Mouse (Mus musculus): ENCODE measurements at regions not wholly inside any gene's neighbourhood (a gene's known extent, or its start where the extent isn't known, plus 50 kb on each side); places are given as distances from the start of the nearest gene placed in this dataset.
A peak's percentile ranks its signal among the peaks of the same experiment; 100 is the strongest.

DNA sequence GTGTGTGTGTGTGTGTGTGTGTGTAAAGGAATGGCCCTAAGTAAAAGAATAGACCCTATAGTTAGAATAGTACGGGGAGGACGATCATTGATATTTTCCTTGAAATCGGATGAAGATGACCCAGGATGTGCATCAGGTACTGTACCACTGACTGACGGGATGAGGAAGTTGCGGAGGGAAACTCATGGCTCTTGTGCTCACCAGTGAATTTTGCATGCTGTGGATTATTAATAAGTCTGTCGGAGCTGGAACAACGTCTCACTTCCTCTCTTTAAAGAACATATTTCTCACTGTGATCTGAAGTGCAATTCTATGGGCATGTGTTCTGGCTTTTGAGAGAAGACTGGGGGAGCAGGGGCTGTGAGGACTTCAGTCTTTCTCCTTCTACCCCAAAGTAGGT, 218.8 kb upstream of the Tbc1d5 start:
- no peak for DNase-seq (ENCODE audit: low spot score)

GRCm38 (mm10) chr17:51393771-51394221, 214.6 kb upstream of the Tbc1d5 start:
- no peak for DNase-seq (ENCODE audit: low spot score)

DNA sequence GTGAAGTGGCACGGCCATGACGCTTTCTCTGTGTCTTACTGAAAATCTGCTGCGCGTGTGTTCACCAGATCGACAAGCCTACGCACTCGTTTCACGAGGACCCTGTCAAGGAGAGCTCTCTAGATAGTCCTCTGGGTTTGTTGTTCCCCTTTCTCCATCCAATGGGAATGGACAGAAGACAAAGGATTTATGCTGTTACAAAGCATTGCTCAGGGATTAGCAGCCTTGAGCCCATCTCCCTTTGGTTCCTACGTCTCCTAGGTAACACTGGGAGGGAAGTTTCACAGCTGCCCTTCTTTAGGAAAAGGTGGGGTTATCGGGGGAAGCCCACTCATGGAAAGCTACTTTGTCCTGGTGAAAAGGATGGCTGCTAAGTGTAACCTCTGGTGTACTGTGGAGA, 212.7 kb upstream of the Tbc1d5 start:
- DNase-seq (ENCODE audit: low spot score) = no peak

- DNase-seq (ENCODE audit: low spot score) = no peak
Measured at GRCm38 (mm10) chr17:51382552-51382951, 203.4 kb upstream of the Tbc1d5 start.

- DNase-seq (ENCODE audit: low spot score) = no peak
Measured at GRCm38 (mm10) chr17:51371937-51372479, 192.9 kb upstream of the Tbc1d5 start.

DNA sequence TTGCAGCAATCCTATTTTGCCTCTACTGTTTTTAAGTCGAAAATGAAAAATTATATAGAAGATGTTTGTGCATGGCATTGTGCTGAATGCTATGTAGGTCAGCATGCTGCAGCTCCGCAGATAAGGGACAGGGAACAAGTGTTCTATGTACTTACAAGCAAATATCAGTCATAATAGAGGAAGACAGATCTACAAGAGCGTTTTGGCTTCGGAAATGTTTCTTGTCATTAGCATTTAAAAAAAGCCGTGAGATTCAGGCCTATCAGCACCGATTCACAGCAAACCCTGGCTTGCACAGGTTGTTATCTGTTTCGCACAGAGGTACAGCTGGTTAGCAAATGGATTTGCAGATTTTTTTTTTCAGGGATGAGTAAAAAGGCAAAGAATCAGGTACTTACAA, 191.8 kb upstream of the Tbc1d5 start:
- DNase-seq (ENCODE audit: low spot score) = no peak

GRCm38 (mm10) chr17:51370085-51370484, 190.9 kb upstream of the Tbc1d5 start:
- no peak for DNase-seq (ENCODE audit: low spot score)

DNA sequence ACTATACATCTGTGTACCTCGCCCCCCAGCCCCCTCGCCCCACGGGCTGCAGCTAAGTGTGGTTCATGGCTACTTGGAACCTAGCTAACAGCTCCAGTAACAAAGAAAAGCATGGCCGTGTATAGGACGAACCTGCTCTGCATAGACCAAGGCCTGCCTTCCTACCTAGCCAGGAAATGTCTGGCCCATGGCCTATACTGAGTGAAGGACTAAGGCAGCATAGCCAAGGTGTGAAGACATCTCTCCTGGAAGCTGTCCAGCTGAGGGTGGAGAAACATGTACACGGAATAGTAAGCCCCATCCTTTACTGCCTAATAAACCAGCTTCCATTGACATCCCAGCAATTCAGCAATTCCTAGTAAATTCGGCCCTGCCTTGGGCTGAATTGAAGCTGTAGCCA, 183.6 kb upstream of the Tbc1d5 start:
- no peak for DNase-seq (ENCODE audit: low spot score)

DNA sequence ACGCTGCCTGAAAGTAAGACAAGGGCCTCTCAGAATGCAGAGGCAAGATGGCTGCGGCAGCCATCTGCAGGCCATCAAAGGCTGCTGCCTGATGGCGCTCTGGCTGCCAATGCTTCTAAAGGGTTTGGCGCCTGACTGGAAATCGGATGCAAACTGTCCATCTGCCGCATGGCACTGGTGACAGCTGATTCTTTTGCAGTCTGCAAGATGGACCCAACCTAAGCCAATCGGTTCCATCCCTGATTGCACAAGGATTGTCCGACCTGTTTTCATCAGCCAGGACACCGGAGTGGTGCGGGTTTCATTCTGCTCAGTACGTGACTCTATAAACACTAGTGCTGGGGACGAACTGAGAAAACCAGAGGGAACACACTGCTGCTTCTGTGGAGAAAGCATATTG, 183.1 kb upstream of the Tbc1d5 start:
- no peak for DNase-seq (ENCODE audit: low spot score)

GRCm38 (mm10) chr17:51358362-51358739, 179.2 kb upstream of the Tbc1d5 start:
- no peak for DNase-seq (ENCODE audit: low spot score)

DNA sequence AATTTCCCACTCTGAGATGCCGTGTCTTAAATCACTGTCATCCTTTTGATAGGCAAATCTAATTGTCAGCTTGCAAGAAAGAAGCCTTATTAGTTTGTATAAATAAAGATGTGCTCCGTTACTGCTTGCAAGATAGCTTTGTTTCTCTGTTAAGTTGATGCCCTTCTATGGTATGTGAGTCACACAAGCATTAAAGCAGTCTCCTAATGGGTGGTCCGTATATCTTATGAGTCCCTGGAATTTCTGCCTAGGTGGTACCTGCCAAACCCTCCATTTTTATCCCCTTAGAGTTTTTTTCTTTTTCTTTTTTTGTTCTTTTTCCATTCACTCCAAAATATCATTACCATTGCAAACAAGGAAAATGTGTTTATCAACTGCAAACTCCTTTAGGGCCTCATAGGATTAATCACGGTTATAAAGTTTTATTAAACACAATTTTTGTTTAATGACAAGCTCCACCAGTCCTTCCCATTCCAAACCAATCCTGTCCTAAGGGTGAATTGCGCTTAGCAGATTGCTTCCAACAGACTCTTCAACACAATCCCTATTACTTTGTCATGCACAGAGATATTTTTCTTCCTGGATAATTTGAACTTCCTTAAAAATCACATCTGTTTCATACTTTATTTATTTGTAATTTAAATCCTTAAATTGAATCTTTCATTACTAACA, 178.7 kb upstream of the Tbc1d5 start:
- no peak for DNase-seq (ENCODE audit: low spot score)

DNA sequence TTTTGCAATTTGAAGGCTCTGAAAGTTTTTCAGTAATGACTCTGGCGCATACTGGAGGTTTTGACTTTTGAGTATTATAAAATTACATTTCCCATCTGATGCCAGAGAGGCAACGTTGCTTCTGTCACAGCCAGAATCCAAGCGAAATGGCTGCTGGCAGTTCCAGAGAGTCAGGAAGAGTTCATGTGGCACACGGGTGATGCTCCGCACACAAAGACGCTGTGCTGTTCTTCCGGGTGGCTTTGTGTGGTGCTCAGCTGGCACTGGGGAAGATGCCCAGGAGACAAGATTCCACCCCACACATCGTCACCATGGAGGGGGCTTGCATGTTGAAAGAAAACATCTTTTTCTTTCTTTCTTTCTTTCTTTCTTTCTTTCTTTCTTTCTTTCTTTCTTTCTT, 177.3 kb upstream of the Tbc1d5 start:
- no peak for DNase-seq (ENCODE audit: low spot score)

DNA sequence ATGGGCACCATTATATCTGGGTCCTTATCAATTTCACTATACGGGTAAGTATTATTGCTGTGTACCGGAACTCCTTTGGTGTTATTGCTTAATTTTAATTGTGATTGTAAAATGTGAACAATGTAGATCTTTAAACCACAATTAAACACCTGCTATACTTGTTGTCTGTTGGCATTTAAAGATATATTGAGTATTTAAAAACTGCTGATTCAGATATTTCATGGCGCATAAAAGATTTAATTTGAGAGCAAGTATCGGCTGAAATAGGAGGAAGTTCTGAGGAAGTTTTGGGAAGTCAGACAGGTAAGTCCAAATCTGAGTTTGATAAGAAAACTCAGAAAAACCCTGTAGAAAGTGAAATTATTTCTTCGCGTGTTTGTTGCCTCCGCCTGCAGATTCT, 142.7 kb upstream of the Tbc1d5 start:
- DNase-seq (ENCODE audit: low spot score) = no peak

DNA sequence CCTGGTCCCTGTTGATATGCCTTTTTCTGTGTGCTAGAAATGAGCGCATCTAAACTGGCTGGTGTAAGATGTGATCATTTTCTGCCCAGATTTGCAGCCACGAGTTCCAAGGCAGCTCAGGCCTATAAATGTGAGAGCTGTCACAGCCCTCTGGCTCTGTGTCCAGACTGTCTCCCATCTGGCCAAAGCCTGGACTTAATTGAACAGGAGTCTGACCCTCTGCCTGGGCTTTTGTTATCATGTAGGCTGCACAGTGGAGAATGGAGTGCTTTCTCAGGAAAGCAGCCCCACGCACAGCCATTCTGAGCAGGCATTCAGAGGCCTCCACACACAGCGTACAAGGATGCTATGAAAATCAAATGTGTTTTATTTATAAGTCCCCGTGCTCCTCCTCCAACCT, 141.9 kb upstream of the Tbc1d5 start:
- no peak for DNase-seq (ENCODE audit: low spot score)

DNA sequence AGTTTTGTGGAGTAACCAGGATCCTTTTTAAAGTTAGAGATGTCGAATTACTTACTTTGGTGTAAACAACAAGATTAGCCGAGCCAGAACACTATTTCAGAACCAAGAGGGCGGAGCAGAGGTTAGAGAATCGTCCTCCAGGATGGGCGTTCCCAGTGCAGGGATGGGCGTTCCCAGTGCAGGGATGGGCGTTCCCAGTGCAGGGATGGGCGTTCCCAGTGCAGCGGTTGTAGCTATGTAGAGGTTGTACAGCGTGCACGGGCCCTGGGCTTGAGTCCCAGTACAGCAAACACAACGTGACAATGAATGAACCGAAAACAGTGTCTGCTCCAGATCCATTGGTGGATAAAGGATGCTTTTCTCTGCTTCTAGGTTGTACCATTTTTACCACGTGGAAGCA, 125.8 kb upstream of the Tbc1d5 start:
- no peak for DNase-seq (ENCODE audit: low spot score)

DNA sequence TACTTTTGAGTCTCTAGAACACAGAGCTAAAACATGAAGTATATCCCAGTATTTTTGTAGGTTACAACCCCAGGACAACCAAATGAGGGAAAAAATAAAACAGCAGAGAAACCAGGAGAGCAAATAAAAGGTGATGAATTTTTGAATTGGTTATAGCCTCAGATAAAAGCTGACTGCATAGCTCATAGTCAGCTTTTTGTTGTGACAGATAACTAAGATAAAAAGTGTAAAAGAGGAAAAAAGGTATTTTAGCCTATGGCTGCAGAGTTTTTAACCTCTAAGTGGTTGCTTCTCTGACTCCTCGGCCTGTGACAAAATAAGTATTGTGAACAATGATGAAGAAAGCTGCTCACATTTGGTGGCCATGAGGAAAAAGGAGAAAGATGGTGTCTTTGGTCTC, 111.6 kb upstream of the Tbc1d5 start:
- DNase-seq (ENCODE audit: low spot score) = no peak

DNA sequence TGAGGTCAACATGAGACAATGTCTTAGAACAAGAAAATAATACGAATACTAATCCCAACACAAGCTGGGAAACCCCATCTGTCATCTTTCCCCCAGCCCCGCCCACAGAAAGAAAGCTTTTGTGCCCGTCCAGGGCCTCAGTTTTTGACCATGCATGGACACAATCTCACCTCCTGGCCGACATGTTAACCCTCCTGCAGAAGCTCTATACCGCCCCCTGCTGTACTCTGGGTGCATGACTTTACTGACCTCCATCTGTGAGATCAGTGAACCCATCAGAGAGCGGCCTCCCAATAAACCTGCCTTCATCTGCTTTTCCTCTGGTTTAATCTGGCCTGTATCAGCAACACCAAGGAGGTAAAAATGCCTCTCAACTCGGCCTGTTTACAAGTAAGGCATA, 109.6 kb upstream of the Tbc1d5 start:
- DNase-seq (ENCODE audit: low spot score) = peak; percentile 50

DNA sequence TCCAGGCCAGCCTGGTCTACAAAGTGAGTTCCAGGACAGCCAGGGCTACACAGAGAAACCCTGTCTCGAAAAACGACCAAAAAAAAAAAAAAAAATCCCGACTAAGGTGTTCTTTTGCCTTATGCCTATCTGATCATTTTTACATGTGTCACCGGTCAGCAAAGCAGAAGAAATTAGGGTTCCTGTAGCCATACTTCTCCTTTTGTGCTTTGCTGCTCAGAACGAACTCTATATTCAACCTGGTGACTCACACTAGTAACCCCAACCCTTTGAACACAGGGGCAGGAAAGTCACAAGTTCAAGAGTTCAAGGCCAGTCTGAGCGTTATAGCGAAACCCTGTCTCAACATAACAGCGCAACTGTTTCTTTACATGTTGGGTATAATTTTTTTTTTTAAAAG, 108.7 kb upstream of the Tbc1d5 start:
- no peak for DNase-seq (ENCODE audit: low spot score)

- no peak for DNase-seq (ENCODE audit: low spot score)
Measured at GRCm38 (mm10) chr17:51285362-51285761, 106.2 kb upstream of the Tbc1d5 start.

- no peak for DNase-seq (ENCODE audit: low spot score)
Measured at GRCm38 (mm10) chr17:51278771-51279170, 99.6 kb upstream of the Tbc1d5 start.

GRCm38 (mm10) chr17:51278094-51278493, 98.9 kb upstream of the Tbc1d5 start:
- no peak for DNase-seq (ENCODE audit: low spot score)

DNA sequence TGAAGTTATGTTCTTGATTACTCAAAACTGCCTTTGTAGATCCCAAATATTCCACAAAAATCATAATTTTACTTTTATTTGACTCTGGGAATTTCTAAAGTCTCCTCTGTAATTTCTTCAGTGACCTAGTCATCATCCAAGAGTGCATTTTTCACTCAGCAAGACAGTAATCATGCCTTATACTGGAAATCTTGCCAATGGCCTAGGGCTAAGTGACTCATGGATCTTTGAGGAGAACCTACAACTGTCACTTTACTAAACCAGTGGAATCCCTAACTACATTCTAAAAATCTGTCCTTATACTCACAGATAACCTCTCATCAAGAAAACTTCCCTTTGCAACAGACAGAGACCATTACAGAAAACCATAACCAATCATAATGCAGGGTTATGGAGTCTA, 98.0 kb upstream of the Tbc1d5 start:
- no peak for DNase-seq (ENCODE audit: low spot score)

- DNase-seq (ENCODE audit: low spot score) = no peak
Measured at GRCm38 (mm10) chr17:51272025-51272424, 92.9 kb upstream of the Tbc1d5 start.

DNA sequence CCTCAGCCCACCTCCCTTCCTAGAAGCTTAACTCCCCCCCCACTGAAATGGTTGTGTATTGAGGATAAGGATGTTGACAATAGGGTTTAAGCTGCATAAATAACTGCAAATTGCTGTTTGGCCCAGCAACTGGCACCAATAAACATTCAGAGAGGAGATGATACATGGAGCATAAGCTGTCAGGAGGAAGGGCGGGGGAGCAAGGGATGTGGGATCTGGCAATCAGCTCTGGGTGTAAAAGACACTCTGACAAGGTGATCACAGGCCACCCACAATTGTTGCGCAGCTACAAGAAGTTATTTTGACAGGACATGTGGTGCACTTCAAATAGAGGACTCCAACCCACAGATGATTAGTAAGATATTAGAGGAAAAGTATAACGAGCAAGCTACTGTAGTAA, 83.8 kb upstream of the Tbc1d5 start:
- DNase-seq (ENCODE audit: low spot score) = no peak
